Mouse (Mus musculus) MEL (cell line): ENCODE results near the gene Pip4k2a. TPM values are rescaled to one million over a fixed set of nuclear protein-coding genes. Genes with fewer than 3 reads are reported as not detected.

Experiments used
- DNase-seq: peaks from one replicate; pipeline ENCODE4 v3.0.0; 2011; ENCODE audit warnings: low read depth, low spot score
- H3K27ac ChIP-seq: 2 replicates; pipeline ENCODE4 v1.5.1; 2012; ENCODE audit warnings: low read depth, mild to moderate bottlenecking, control low read depth, low read length, moderate library complexity; ENCODE audit not compliant: control insufficient read depth
- H3K27me3 ChIP-seq, 2 experiments: fragments of 150-350 bp in 1 of 2; sonication (generic) in 1 of 2; 2 replicates each; pipeline ENCODE4 v1.6.1; 2012; ENCODE audit warnings: low read length in 2 of 2, mild to moderate bottlenecking in 2 of 2, improper control_type of control experiment in 1 of 2, moderate library complexity in 1 of 2; ENCODE audit not compliant: insufficient read depth in 2 of 2, control insufficient read depth in 1 of 2
- H3K36me3 ChIP-seq, 2 experiments: 2 replicates each; pipeline ENCODE4 v1.6.1; 2012 to 2014; ENCODE audit warnings: low read length in 2 of 2, improper control_type of control experiment in 1 of 2, inconsistent platforms in 1 of 2, mild to moderate bottlenecking in 1 of 2; ENCODE audit not compliant: insufficient read depth in 2 of 2, control insufficient read depth in 1 of 2
- H3K4me1 ChIP-seq, 2 experiments: fragments of 150-350 bp in 1 of 2; sonication (generic) in 1 of 2; 2 replicates each; pipeline ENCODE4 v1.6.1; 2012; ENCODE audit warnings: low read length in 2 of 2, improper control_type of control experiment in 1 of 2, mild to moderate bottlenecking in 1 of 2; ENCODE audit not compliant: insufficient read depth in 2 of 2, control insufficient read depth in 1 of 2
- H3K4me3 ChIP-seq, 2 experiments: fragments of 150-350 bp in 1 of 2; sonication (generic) in 1 of 2; 2 replicates each; pipeline ENCODE4 v1.5.1; 2012; ENCODE audit warnings: low read depth in 2 of 2, low read length in 2 of 2, mild to moderate bottlenecking in 2 of 2, moderate library complexity in 2 of 2, control low read depth in 1 of 2, improper control_type of control experiment in 1 of 2; ENCODE audit not compliant: control insufficient read depth in 1 of 2, insufficient read depth in 1 of 2
- H3K79me2 ChIP-seq: 2 replicates; pipeline ENCODE4 v1.6.1; 2012; ENCODE audit warnings: mild to moderate bottlenecking, low read length, moderate library complexity; ENCODE audit not compliant: control insufficient read depth, poor library complexity, insufficient read depth
- H3K9ac ChIP-seq: 2 replicates; pipeline ENCODE4 v1.6.1; 2012; ENCODE audit warnings: low read depth, mild to moderate bottlenecking, control low read depth, low read length, moderate library complexity; ENCODE audit not compliant: control insufficient read depth, poor library complexity, severe bottlenecking
- H3K9me3 ChIP-seq: fragments of 150-350 bp; sonication (generic); replicated peaks from 2 replicates; pipeline ENCODE4 v1.6.1; 2012; ENCODE audit warnings: mild to moderate bottlenecking, low read length, improper control_type of control experiment, moderate library complexity; ENCODE audit not compliant: insufficient read depth
- BHLHE40 ChIP-seq: IDR thresholded peaks from 2 replicates; pipeline ENCODE4 v1.6.1; 2012; ENCODE audit warnings: low read depth, mild to moderate bottlenecking, inconsistent platforms, low read length, improper control_type of control experiment, borderline replicate concordance
- CHD2 ChIP-seq: IDR thresholded peaks from 2 replicates; pipeline ENCODE4 v1.6.1; 2011; ENCODE audit warnings: low read length, improper control_type of control experiment
- EP300 ChIP-seq, 2 experiments: IDR thresholded peaks; 2 replicates each; pipeline ENCODE4 v1.6.1; 2011; ENCODE audit warnings: improper control_type of control experiment in 2 of 2, low read length in 2 of 2, low read depth in 1 of 2, mild to moderate bottlenecking in 1 of 2
- ETS1 ChIP-seq: IDR thresholded peaks from 2 replicates; pipeline ENCODE4 v1.6.1; 2012; ENCODE audit warnings: low read depth, mild to moderate bottlenecking, inconsistent platforms, low read length, improper control_type of control experiment, moderate library complexity
- KAT2A ChIP-seq: conservative IDR thresholded peaks from 2 replicates; pipeline ENCODE4 v1.6.1; 2012; ENCODE audit warnings: low read depth, low read length, improper control_type of control experiment, inconsistent platforms
- MAZ ChIP-seq: IDR thresholded peaks from 2 replicates; pipeline ENCODE4 v1.6.1; 2012; ENCODE audit warnings: low read depth, mild to moderate bottlenecking, inconsistent platforms, low read length, improper control_type of control experiment
- MEF2A ChIP-seq: IDR thresholded peaks from 2 replicates; pipeline ENCODE4 v1.6.1; 2014; ENCODE audit warnings: low read depth, mild to moderate bottlenecking, inconsistent platforms, low read length, improper control_type of control experiment; ENCODE audit not compliant: poor library complexity, insufficient replicate concordance, severe bottlenecking; ENCODE audit errors: extremely low read depth
- MXI1 ChIP-seq: IDR thresholded peaks from 2 replicates; pipeline ENCODE4 v1.6.1; 2011; ENCODE audit warnings: mild to moderate bottlenecking, low read depth, low read length, improper control_type of control experiment
- NELFE ChIP-seq: IDR thresholded peaks from 2 replicates; pipeline ENCODE4 v1.6.1; 2011; ENCODE audit warnings: low read depth, low read length, improper control_type of control experiment
- NRF1 ChIP-seq: IDR thresholded peaks from 2 replicates; pipeline ENCODE4 v1.6.1; 2014; ENCODE audit warnings: low read depth, mild to moderate bottlenecking, inconsistent platforms, low read length, improper control_type of control experiment, moderate library complexity; ENCODE audit not compliant: poor library complexity, insufficient read depth, severe bottlenecking
- RCOR1 ChIP-seq: IDR thresholded peaks from 2 replicates; pipeline ENCODE4 v1.6.1; 2012; ENCODE audit warnings: low read depth, mild to moderate bottlenecking, inconsistent platforms, low read length, improper control_type of control experiment
- SMC3 ChIP-seq: IDR thresholded peaks from 2 replicates; pipeline ENCODE4 v1.6.1; 2011; ENCODE audit warnings: low read depth, low read length, improper control_type of control experiment
- ZKSCAN1 ChIP-seq: IDR thresholded peaks from 2 replicates; pipeline ENCODE4 v1.6.1; 2012; ENCODE audit warnings: low read depth, mild to moderate bottlenecking, inconsistent platforms, low read length, improper control_type of control experiment, moderate library complexity
- ZMIZ1 ChIP-seq: IDR thresholded peaks from 2 replicates; pipeline ENCODE4 v1.6.1; 2012; ENCODE audit warnings: low read depth, mild to moderate bottlenecking, inconsistent platforms, low read length, improper control_type of control experiment, moderate library complexity
- polyA plus RNA-seq, 2 experiments: library from polyadenylated mRNA; stranded (reverse) in 1 of 2; unstranded in 1 of 2; fragments of >175 nt in 1 of 2; fragments of >200 nt in 1 of 2; gene quantifications; 2 replicates each; pipeline versions ENCODE4 v1.2.1 to v1.2.4; 2012; ENCODE audit warnings: low replicate concordance in 2 of 2, low read depth in 1 of 2; ENCODE audit not compliant: insufficient read length in 2 of 2, insufficient read depth in 1 of 2, missing spikeins in 1 of 2
- total RNA-seq: library from RNA; depleted of rRNA; stranded (reverse); fragments of 300-350 nt; gene quantifications from 2 replicates; pipeline ENCODE4 v1.2.3, GENCODE M21; 2012

The Pip4k2a gene
- total and polyA plus RNA-seq, 3 experiments, result 7.9 to 48.5 TPM; not detected in 1

- Histone ChIP-seq H3K9ac (no peak overlapping the region), H3K27me3 (peaks cover 0 to 8% of the 10 kb centered on the region in 2 experiments; a peak in 2 of 4 replicates), H3K36me3 (no peaks in the 10 kb centered on the region), H3K4me1 (no peaks in the 10 kb centered on the region), H3K27ac (no peak overlapping the region), H3K4me3 (no peak overlapping the region), H3K9me3 (no peaks in the 10 kb centered on the region), H3K79me2 (no peaks in the 10 kb centered on the region)
- TF ChIP-seq MEF2A (no peak), EP300 (IDR thresholded peaks at IDR 0.05; ENCODE audit: low read depth in 1 of 2, low read length in 2 of 2) (no peak), NELFE (no peak), NRF1 (no peak), MXI1 (no peak), ZMIZ1 (no peak), KAT2A (no peak), RCOR1 (no peak), MAZ (no peak), SMC3 (no peak), ETS1 (no peak), CHD2 (no peak)
- DNase-seq, result no peak
These were observed 190.0 kb downstream of the Pip4k2a start for GRCm38 (mm10) chr2:18807961-18808360.

- H3K36me3 ChIP-seq, result no peaks in the 10 kb centered on the region
- H3K4me3 ChIP-seq, result no peak overlapping the region
- no peaks in the 10 kb centered on the region; a peak in 1 of 4 replicates for H3K27me3 ChIP-seq
- no peak for TF ChIP-seq ZKSCAN1
- no peak for TF ChIP-seq BHLHE40
- no peak for TF ChIP-seq EP300 (IDR thresholded peaks at IDR 0.05; ENCODE audit: low read depth in 1 of 2, low read length in 2 of 2)
- H3K9me3 ChIP-seq, result no peaks in the 10 kb centered on the region
- H3K79me2 ChIP-seq, result no peaks in the 10 kb centered on the region
- H3K27ac ChIP-seq, result no peak overlapping the region
- H3K9ac ChIP-seq, result no peak overlapping the region
- no peak for DNase-seq
- no peaks in the 10 kb centered on the region for H3K4me1 ChIP-seq
These were observed 196.6 kb downstream of the Pip4k2a start for GRCm38 (mm10) chr2:18801281-18801862.
